Mouse (Mus musculus) kidney, adult 18-20 months (tissue): Measurements from ENCODE around the gene Gcnt7.
A peak's percentile ranks its signal among the peaks of the same experiment; 100 is the strongest.

Experiments used
- DNase-seq: peaks from one replicate; pipeline ENCODE4 v3.0.0; 2021

Gcnt7 gene

DNA sequence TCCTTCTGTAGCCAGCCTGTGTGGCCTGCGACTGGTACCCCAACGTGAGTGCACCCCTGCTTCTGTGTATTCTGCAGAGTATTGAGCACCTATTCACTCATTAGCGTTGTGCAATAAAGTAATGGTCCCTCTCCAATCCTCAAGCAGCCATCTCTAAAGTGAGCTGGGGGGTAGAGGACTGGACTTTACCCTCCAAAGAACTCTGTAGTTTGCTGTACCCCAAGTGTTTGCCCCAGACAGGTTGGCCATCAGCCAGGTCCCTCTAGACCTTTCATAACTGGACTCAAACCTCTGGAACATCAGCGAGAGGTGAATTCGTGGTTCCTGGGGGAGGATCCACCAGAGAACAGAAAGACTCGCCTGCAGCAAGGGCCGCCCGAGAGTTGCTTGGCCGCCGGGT, 5.9 kb downstream of the Gcnt7 start:
- DNase-seq: no peak

DNA sequence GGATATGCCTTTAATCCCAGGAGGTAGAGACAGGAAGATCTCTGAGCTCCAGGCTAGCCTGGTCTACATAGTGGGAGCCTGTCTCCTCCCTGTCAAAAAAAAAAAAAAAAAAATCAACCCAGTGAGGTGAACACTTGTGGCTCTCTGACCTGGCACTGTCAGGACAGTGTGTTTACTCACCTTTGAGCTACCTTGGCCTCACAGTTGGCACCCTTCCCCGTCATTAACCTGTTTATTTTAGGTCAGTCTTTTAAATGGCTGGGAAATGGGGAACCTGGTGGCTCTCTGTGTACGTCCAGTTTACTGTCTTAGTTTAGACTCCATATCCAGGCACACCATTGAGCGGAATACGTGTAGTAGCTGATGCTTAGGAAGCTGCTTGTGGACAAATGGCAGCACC, 6.4 kb downstream of the Gcnt7 start:
- no peak for DNase-seq

DNA sequence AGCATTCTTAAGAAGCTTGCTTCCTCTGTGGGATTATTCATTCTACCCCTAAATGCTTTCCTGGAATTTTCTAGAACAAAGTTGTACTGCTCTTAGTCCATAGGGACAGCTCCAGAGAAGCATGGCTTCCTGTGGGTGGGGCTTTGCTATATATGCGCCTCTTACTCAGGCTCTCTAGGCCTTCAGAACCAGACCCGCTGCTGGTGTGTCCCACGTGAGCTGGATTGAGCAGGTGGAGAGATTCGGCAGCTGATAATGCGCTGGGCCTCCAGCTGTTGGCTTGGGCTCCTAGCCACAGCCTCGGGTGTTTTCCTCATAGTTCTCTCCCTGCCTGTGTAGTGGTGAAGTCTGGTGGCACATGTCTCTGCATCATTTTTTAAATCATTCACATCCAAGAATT, 7.8 kb downstream of the Gcnt7 start:
- DNase-seq: no peak

DNA sequence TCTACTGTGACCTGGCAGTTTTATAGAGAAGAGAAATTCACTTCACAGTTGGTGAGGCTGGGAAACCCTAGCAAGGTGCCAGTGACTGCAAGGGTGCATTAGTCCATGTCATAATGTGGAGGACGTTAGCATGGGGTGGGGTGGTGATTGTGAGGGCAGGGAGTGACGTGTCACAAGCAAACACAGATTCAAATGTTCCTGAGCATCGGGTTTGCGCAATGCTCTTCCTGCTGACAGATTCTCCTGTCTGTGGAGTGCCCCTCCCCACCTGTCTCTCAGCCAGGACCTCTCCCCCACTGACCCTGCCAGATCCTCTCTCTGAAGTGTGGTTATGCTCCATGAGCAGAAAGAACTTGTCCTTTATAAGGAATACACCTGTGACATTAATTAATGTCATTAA, 10.1 kb downstream of the Gcnt7 start:
- DNase-seq: no peak

DNA sequence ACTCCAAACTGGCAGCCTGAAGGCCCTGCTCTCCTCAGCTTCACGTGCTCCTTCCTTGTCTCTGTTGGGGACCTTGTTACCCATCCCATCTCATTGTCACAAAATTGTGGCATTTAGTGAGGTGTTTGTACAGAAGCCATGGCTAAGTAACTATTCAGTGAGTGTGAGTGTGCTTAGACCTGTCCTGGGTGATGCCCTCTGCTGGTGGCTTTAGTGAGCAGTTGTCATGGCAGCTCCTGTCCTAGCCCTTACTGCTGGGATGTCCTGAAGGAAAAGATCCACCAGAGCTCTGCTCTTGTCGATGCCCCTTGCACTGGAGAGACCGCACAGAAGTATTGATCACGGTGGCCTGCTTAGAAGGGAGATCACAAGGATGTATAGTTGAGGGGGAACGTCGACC, 11.1 kb downstream of the Gcnt7 start:
- DNase-seq: peak; percentile 23

DNA sequence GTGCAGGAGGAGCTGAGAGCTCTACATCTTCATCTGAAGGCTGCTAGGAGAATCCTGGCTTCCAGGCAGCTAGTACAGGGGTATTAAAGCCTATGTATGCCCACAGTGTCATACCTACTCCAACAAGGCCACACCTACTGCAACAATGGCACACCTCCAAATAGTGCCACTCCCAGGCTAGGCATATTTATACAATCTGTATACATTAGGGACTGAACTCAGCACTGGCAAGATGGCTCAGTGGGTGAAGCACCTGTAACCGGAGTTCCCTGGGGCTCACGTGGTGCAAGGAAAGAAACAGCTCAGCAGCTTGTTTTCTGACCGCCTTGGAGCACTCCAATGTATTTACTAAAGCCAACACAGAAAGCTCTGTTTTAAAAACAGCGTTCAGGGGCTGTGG, 12.8 kb downstream of the Gcnt7 start:
- DNase-seq: no peak

DNA sequence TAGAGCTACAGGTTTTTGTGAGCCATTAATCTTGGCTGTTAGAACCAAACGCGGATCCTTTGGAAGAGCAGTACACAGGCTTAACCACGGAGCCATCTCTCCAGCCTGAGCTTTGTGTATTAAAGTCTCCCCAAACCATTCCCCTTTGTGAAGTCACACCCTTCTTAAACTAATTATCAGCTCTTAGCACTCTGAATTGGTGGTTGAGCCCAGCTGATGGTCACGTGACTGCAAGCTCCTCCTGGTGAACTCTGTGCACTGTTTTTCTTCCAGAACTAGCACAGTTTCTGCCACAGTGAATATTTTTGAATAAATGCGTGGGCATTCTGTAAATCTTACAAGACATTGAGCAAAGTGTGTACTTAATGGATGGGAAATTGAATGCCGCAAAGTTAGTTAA, 17.2 kb downstream of the Gcnt7 start:
- no peak for DNase-seq

DNA sequence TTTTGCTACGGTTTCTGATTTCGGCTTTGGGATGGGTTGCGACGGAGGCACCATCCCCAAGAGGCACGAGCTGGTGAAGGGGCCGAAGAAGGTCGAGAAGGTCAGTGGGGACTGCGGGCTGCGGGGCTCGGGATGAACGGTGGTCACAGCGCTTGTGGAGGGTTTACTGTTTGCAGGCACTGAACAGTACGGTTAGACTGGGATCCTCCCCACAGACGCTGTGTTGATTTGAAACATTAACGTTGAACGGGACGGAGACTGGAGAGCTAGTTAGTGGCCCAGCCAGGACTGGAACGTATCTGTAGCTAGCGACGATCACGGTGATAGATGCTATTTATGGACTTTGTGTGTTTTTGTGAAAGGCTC, 17.8 kb downstream of the Gcnt7 start:
- no peak for DNase-seq

DNA sequence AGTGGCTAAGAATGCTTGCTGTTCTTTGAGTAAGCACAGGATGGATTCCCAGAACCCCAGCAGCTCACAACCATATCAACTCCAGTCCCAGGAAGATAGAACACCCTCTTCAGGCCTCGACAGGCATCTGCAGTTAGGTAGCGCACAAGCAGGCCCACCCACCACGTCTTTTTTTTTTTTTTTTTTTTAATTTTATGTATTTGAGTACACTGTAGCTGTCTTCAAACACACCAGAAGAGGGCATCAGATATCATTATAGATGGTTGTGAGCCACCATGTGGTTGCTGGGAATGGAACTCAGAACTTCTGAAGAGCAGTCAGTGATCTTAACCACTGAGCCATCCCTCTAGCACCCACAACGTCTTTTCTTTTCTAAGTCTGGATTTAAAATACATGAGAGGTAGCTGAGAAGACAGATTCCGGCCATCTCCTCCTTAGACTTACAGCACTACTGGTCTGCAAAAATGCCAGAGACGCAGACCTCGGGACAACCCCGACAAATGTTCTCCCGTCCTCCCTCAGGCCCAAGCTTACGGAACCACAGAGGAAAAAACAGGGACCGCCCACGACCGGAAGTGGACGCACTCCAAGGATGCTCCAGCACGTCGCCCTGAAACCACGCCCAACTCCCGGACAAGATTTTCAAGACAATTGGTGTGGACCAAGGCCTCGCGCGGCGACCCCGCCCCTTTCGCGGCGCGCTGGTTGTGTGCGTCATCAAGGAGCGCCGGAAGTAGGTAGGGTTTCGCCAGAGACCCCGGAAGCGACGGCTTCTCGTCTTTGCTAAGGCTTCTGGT, 18.4 kb downstream of the Gcnt7 start, which contains the start of gene Rtf2:
Gene Rtf2 (plus strand): TSS at position 714 of the 797 bp plus-strand sequence.
- peak; percentile 100 for DNase-seq

DNA sequence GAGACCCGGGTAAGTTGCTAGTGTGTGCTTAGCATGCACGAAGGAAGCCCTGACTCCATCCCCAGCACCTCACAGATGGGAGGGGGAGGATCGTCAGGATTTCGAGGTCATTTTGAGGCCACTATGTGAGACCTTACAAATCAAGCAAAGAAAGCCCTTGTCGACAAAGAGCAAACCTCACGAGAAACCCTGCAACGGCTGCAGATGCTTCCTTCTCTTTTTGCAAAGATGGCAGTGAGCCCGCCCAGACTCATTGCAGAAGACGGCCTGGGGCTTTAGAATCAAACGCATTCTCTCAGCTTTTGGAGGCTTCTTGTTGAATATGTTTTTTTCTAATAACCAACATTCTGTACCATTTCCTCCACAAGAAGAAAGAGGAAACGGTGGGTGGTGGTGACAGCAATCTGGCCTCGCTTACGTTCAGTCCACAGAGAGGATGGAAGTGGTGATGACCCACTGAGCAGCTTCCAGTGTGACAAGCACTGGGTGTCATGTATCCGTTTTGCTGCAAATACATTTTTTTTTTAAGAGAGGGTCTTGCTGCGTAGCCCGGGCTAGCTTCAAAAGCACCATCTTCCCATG, 20.9 kb downstream of the Gcnt7 start:
- DNase-seq: no peak

DNA sequence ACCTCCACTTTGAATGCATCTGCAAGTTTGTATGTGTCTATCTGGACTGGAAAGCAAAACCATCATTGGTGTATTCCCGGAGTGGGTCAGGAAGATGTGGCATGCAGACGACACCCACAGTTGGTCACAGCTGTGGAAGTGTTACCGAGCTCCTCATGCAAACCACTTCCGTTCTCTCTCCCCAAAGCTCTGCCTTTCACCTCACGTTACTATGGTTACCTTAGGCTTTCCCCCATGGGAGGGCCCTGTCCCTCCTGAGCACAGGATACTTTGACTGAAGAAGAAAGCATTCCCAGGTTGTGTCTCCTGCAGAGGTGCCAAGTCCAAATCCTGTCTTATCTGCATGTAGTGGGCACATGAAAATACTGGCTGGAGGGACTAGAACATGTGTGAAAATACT, 24.6 kb downstream of the Gcnt7 start:
- DNase-seq: no peak

DNA sequence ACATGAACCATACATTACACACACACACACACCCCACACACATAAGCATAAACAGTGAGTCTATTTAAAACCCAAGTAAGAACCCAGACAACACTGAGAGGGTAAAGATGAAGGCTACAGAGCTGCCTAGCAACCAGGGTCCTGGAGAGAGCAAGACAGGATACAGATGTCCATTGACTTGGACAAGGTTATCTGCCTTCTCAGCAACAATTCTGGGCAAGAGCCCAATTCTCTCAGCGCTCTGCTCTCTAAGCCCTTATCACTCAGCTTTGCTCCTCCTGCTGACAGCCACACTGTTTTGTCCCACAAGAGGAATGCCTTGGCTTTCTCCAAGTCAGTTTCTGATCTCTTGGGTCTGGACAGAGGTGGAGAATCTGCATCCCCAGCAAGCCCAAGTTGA, 27.8 kb downstream of the Gcnt7 start:
- DNase-seq: no peak

DNA sequence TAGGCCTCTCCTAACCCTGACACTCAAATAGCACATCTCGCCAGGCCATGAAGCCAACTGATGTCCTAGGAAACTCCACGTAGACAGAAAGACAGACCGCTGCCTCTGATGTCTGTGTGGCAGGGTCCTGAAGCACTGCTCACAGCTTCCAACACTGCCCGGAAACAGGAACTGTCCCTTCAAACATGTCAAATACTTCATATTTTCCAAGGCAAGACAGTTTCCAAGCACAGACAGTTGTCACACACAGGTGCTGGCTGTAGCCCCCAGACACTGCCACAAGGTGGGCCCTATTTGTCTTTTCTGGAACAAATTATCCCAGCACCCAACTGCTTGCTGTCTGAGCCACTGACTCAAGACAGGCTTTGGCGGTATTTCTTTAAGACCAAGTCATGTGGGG, 40.2 kb downstream of the Gcnt7 start:
- DNase-seq: no peak

DNA sequence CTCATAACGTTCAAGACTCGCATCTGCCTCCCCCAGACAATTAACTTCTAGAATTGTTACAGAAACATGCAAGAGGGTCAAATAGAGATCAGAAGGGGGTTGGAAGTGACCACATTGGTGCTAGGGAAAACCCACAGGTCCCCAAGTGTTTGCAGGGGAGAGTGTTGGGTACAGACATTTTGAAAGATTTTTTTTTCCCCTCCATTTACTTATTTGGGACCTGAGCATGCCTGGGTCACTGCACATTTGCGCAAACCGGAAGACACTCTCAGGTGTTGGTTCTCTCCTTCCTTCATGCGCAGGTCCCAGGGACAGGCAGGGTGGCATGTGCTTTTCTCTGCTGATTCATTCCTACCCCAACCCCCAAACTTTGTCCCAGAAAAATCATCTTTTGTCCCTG, 41.5 kb downstream of the Gcnt7 start:
- no peak for DNase-seq

DNA sequence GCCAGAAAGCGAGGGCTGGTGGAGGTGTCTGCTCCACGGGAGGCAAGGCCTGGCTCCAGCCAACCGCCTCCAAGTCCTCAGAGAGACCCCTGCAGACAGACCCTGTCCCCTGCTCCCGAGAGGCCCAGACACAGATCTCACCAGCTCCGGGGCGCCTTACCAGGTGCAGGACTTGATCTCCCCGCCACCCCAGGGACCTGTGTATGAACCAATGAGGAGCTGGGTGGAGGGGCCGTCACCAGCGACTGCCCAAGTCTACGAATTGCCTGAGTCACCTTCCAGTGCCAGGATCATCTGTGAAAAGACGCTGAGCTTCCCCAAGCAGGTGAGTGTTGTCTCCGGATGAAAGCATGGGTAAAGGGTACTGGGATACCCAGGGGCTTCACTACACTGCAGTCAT, 42.2 kb downstream of the Gcnt7 start:
- DNase-seq: no peak

DNA sequence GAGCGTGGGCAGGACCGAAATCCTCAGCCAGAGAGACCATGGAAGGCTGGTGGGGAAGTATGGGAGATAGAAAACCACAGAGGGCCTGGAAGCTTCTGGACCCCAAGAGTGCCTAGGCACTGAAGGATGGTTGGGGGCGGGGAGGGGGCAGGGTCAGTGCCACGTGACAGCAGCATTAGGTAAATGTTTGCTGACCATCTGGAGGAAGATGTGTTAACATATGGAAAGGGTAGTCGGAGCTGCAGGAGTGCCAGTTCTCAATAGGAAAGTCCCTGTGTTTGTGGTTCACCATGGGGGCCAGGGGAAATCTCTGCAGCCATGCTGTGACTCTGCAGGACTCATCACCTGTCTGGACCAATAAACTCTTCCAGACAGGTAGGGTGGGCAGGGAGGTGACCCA, 44.5 kb downstream of the Gcnt7 start:
- DNase-seq: no peak

DNA sequence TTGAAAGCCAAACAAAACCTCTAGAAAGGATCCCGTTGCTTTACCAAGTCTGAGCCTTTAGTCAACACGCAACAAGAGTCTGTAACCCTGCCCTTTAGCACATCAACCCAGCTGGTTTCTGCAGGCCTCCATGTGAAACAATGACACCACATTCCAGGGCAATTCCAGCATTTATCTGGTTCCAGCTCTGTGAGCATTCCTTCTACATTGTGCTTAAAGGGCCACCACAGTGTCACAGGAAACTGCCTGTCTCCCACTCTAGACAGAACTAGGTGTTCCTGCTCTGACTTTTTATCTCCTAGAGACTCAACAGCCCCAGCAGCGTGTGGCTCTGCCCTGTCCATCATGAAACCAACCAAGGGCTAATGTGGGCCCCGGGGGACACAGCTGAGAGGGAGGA, 45.1 kb downstream of the Gcnt7 start:
- DNase-seq: no peak

DNA sequence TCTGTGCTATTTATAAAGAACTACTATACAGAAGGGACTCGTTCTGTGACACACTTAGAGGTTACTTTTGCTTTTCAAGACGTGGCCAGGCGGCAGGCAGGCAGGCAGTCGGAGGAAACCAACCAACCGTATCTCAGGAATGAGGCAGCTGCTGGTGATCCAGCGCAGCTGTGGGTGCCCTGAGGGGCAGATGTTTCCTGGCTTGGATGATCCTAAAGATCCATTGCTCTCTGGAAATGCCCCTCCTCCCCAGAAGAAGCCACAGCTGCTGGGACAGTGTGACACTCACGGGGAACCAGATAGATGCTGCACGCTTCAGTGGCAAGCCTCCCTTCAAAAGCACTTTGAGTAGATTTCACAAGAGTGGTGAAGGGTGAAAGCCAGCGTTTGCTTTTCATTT, 45.9 kb downstream of the Gcnt7 start:
- peak; percentile 6 for DNase-seq

DNA sequence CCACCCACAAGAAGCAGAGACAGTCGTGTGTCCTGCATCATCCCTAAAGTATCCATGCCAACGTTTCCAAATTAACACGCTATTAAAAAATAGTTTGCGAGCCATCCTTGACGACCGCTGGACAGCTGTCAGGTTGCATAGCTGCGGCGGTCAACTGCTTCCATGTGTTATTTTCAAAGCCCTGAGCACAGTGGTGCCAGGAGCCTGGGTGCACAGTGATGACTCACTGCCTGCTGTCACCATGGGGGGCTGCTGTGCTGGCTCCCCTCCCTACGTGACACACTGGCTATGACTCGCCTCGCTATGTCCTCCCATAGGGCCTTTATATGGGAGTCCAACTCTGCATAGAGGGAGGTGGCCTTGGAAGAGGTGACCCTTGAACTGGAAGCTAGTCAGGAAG, 47.3 kb downstream of the Gcnt7 start:
- DNase-seq: no peak

DNA sequence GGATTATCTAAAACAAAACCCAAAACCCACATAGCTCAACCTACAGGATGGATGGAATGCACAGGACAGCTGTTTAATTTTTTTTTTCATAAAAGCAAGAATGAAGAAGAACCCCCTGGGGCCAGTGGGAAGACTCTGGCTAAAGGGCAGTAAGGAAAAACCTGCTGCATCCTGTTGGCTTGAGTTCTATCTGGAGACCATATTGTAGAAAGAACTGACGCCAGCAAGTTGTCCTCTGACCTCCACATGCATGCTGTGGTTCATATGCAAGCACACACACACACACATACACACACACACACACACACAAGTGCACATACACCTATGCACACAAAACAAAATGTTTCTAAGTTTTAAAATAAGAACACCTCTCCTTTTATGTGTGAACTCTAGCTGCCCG, 47.7 kb downstream of the Gcnt7 start:
- no peak for DNase-seq

DNA sequence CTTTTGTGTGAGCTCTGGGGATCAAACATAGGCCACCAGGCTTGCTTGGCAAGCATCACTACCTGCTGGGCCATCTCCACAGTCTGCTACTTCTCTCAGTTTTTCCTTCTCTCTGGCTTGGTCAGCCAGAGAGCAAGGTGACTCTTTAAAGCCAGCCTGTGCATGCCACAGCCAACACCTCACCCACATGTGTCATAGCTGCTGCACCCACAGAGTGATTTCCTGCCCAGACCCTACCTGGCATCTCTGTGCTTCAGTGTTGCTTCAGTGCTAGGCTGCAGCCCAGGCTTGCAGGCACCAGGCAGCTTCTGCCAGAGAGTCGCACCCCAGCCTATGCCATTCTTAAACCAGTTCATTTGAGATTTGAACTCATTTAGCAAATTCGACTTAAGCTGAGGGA, 50.9 kb downstream of the Gcnt7 start:
- DNase-seq: no peak

DNA sequence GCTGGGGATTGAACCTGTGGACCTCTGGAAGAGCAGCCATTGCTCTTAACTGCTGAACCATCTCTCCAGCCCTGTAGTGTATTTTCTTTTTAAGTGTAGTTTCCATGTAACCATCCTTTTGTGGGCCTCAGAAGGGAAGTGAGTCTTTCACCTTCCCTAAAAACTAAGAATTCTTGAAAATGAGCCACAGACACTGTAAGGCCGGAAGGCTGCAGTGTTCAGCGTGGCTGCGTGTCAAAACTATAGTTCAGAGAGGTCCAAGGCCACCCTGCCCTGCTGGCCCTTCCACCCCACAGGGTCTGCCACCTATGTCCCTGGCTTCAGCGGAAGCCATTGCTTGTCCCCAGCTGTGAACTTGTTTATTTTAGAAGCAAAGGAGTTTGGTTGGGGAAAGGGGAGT, 52.2 kb downstream of the Gcnt7 start:
- DNase-seq: no peak

DNA sequence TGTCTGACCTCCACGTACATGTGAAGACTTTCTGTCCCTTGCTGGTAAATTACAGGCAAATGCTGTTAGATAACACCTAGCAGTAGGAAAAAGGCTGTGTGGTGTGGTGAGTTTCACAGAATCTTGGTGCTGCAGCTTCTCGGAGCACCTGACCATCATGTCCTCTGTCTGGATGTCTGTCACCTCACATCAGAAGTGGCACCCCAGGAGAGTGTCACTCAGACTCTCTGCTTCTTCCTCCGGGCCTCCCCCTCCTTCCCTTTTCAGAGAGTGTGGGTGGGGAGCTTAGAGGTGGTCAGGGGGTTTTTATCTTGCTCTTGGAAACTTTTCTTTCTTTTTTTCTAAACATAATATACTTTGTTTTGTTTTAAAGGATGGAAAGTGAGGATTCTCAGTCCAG, 53.4 kb downstream of the Gcnt7 start:
- no peak for DNase-seq

DNA sequence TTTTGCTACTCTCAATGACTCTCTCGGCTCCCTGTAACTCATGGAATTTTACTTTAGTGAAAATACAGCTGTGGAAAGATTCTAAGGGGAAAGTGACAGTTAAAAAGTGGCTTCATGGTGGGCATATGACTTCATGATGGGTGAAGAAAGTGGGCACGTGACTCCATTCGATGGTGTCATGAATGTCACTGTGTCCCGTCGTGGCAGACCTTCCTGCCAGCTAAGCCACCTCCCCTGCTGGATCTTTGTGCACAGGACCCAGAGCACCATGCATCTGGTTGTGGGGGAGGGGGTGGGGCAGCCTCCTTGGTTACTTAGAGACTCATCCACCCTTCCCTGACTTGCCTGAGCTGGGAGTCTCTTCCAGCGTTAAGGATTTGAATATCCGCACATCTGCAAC, 54.2 kb downstream of the Gcnt7 start:
- DNase-seq: no peak
